Mouse (Mus musculus) cerebellum, adult 2 months (tissue): Measurements from ENCODE around the gene Aldh1a2. TPM values are rescaled to one million over a fixed set of nuclear protein-coding genes. Genes with fewer than 3 reads are reported as not detected.

Source experiments
- DNase-seq, 2 experiments: peaks; one replicate each; pipeline ENCODE4 v3.0.0; 2021
- H3K27ac ChIP-seq: fragments of 200-500 bp; 2 replicates; pipeline ENCODE4 v1.5.1; 2012; ENCODE audit warnings: low read length, control low read depth, inconsistent platforms; ENCODE audit not compliant: insufficient read depth
- H3K27me3 ChIP-seq: fragments of 200-500 bp; 2 replicates; pipeline ENCODE4 v1.6.1; 2012; ENCODE audit warnings: inconsistent platforms, mild to moderate bottlenecking, low read length, moderate library complexity; ENCODE audit not compliant: control insufficient read depth, insufficient read depth
- H3K4me1 ChIP-seq: fragments of 200-500 bp; 2 replicates; pipeline ENCODE4 v1.6.1; 2011; ENCODE audit warnings: low read length; ENCODE audit not compliant: control insufficient read depth, insufficient read depth
- H3K4me3 ChIP-seq: fragments of 200-500 bp; replicated peaks from 2 replicates; pipeline ENCODE3; 2011; ENCODE audit warnings: mild to moderate bottlenecking, low read depth, low read length, control low read depth; ENCODE audit not compliant: insufficient read depth
- CTCF ChIP-seq: fragments of 200-500 bp; IDR thresholded peaks from 2 replicates; pipeline ENCODE4 v1.5.1; 2011; ENCODE audit warnings: low read depth, mild to moderate bottlenecking, control low read depth, low read length, moderate library complexity, borderline replicate concordance; ENCODE audit not compliant: insufficient read depth
- POLR2A ChIP-seq: fragments of 200-500 bp; IDR thresholded peaks from 2 replicates; pipeline ENCODE4 v1.6.1; 2011; ENCODE audit warnings: low read length, control low read depth, borderline replicate concordance; ENCODE audit not compliant: insufficient read depth
- WGBS: fragments of 180-500 bp; shearing (Covaris S2); methylation state at CpG from one replicate; pipeline ENCODE4 v1.1.7; 2018; 5-methylcytosine and 5-hydroxymethylcytosine counted together
- polyA plus RNA-seq: library from polyadenylated mRNA; depleted of rRNA; stranded (reverse); fragments of >200 nt; gene quantifications from 2 replicates; pipeline ENCODE4 v1.2.3, GENCODE M21; 2012

Gene Aldh1a2
- polyA plus RNA-seq, 1 experiment: 3.3 TPM

GRCm38 (mm10) chr9:71175686-71176085 lies 39.9 kb upstream of the Aldh1a2 start:
- no peak for DNase-seq
- H3K4me3 ChIP-seq: no peak overlapping the region
- no peaks in the 10 kb centered on the region for H3K27me3 ChIP-seq
- WGBS: 94% methylated on average over 1 of the region's 1 CpGs
- no peaks in the 10 kb centered on the region for H3K4me1 ChIP-seq
- no peak for TF ChIP-seq POLR2A
- H3K27ac ChIP-seq: no peak overlapping the region

DNA sequence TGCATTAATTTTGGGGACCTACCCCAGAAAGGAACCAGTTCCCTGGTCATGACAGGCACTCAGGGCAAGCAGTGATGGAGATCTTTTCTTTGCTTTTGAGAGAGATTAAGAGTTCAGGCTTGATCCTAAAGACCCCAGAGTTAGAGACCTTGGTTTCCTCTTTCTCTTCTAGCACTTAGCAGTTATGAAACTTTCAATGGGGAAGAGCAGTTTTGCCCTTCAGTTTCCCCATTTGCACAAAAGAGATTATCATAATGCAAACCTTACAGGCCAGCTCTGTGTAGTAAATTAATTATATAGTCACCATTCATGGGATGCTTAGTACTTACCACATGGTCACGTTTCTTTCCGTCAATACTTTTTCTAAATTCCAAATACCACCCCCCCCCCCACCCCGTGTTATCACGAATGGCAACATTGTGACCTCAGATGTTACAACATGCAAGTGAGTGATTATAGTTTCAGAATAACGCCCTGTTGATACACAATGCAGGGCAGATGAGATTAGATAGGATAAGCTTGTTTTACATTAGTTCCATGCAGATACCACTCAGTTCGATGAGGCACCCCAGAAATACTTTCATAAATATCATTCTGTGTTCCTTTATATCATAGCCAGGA lies 36.2 kb upstream of the Aldh1a2 start:
- no peak for TF ChIP-seq POLR2A
- no peak for TF ChIP-seq CTCF
- Histone ChIP-seq H3K4me3 (no peak overlapping the region), H3K27me3 (no peaks in the 10 kb centered on the region), H3K27ac (no peak overlapping the region), H3K4me1 (no peaks in the 10 kb centered on the region)
- no peak for DNase-seq
- 82% methylated on average over 6 of the region's 6 CpGs for WGBS

DNA sequence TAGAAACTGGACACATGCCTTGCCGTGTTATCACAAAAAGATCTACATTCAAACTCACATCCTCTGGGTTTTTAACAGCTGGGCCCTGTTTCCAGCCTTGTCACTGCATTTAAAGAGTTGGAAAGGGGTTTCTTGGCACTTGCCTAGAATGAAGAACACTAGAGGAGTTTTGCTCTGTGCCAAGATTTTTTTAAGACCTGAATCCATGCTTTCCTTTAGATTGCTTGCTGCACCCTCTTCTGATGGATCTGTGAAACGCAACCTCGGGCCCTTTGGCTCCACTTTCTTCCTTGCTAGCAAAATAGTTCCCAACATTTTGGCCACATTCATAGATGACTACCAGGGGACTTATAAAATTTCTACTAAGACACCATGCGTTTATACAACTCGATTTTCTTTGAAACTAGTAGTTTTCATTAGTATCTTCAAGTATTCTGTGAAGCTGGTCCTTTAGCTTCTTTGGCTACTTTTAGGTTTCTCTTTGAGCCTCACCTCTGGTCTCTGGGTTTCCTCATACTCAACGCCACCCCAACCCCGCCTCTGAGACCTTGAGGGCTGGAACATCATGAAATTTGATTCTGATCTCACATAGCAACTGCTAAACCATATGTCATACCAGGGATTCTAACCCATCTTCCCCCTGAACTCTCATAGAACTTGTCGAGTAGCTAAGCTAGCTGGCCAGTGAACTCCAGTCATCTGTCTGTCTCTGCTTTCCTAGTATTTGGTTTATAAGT lies 35.5 kb upstream of the Aldh1a2 start:
- WGBS: 62% methylated on average over 8 of the region's 8 CpGs
- DNase-seq: no peak
- Histone ChIP-seq H3K4me3 (no peak overlapping the region), H3K27me3 (no peaks in the 10 kb centered on the region), H3K4me1 (no peaks in the 10 kb centered on the region), H3K27ac (no peak overlapping the region)
- TF ChIP-seq POLR2A (no peak), CTCF (no peak)

- TF ChIP-seq CTCF: no peak
- TF ChIP-seq POLR2A: no peak
- Histone ChIP-seq H3K27ac (no peak overlapping the region), H3K4me3 (no peak overlapping the region), H3K27me3 (no peaks in the 10 kb centered on the region), H3K4me1 (no peaks in the 10 kb centered on the region)
- DNase-seq: no peak
Measured at GRCm38 (mm10) chr9:71185285-71185684, 30.3 kb upstream of the Aldh1a2 start.

DNA sequence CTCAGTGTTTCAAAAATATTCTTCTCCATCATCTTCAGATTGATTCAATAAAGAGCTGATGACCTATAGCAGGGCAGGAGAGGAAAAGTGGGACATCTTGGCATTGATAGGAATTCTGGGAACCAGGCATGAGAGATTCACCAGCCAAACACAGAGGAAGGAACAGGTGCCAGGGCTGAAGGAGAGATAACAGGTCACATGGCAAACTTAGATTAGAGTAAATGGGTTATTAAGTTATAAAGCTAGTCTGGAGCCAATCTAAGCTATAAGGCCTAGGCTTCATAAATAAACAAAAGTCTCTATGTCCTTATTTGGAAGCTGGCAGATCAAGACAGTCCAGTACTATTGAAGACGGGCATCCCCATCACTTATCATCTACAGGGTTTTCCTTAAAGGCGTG lies 29.8 kb upstream of the Aldh1a2 start:
- TF ChIP-seq CTCF (no peak), POLR2A (no peak)
- no peak overlapping the region for H3K4me3 ChIP-seq
- no peak overlapping the region for H3K27ac ChIP-seq
- H3K27me3 ChIP-seq: no peaks in the 10 kb centered on the region
- no peak for DNase-seq
- WGBS: 94% methylated on average over 2 of the region's 2 CpGs
- H3K4me1 ChIP-seq: no peaks in the 10 kb centered on the region

GRCm38 (mm10) chr9:71187396-71187795 lies 28.2 kb upstream of the Aldh1a2 start:
- no peak for TF ChIP-seq CTCF
- no peak for TF ChIP-seq POLR2A
- WGBS: 92% methylated on average over 7 of the region's 7 CpGs
- Histone ChIP-seq H3K4me3 (no peak overlapping the region), H3K27me3 (no peaks in the 10 kb centered on the region), H3K4me1 (no peaks in the 10 kb centered on the region), H3K27ac (no peak overlapping the region)
- DNase-seq: no peak

DNA sequence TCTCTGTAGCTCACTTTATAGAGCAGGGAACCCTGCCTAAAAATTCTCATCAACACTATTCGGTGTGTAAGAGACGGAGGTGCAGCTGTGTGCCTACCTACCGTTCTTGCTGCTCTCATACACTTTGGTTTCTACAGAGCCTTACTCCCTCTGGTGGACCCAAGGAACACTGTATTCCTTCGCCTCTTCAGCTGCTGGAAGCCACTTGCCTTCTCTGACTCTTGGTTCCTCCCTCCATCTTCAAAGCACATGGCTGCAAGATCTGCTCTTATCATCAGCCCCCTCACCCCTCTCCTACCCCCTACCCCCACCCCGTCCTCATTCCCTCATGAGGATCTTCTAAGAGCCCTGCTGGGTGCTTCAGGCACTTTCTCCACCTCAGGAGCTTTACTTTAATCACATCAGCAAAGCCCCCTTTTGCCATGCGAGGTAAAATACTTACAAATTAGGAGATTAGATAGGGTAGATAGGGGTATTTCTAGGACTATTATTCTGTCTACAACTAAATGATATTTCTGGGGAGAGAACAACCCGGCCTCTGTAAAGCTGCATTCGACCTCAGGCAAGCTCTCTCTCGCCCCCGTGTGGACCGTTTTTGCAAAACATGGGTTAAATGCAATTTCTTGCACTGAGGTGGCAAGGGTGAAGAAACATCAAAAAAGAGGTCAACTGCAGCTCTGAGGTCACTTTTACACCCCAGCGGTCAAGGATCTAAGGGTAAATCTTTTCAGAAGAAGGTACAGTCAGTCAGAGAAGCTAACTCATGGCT lies 26.8 kb upstream of the Aldh1a2 start:
- TF ChIP-seq POLR2A (no peak), CTCF (peak; percentile 80)
- peak; percentile 25 to 60 for DNase-seq
- no peaks in the 10 kb centered on the region for H3K4me1 ChIP-seq
- H3K27ac ChIP-seq: no peak overlapping the region
- WGBS: 8% methylated on average over 12 of the region's 12 CpGs
- H3K4me3 ChIP-seq: no peak overlapping the region
- H3K27me3 ChIP-seq: no peaks in the 10 kb centered on the region

DNA sequence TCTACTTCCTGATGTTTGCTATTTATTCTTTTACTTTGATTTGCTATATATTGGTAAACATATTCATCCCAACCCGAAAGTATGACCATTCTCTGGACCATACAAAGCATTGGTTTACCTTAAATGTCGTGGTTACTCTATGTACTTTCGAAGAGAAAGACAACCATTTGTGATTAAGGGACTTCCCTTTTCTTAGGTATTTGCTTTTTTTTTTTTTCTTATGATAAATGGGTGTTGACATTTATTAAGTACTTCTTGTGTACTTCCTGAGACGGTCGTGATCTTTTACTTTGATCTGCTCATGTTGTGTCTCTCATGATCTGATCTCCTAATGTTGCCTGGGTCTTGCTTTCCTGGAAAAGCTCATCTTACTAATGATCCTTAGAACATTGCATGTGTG lies 16.8 kb upstream of the Aldh1a2 start:
- Histone ChIP-seq H3K4me1 (no peaks in the 10 kb centered on the region), H3K27me3 (no peaks in the 10 kb centered on the region), H3K27ac (no peak overlapping the region), H3K4me3 (no peak overlapping the region)
- no peak for DNase-seq
- TF ChIP-seq POLR2A (no peak), CTCF (no peak)
- 87% methylated on average over 5 of the region's 5 CpGs for WGBS
